Mouse (Mus musculus) testis, adult 2 months (tissue): Measurements from ENCODE around the gene Nat8f1.

Experiments used
- CTCF ChIP-seq: fragments of 200-500 bp; IDR thresholded peaks from 2 replicates; pipeline ENCODE4 v1.5.1; 2012; ENCODE audit warnings: low read depth, mild to moderate bottlenecking, inconsistent platforms, low read length, moderate library complexity; ENCODE audit not compliant: control insufficient read depth, insufficient read depth, insufficient replicate concordance
- POLR2A ChIP-seq: fragments of 200-500 bp; IDR thresholded peaks from 2 replicates; pipeline ENCODE4 v1.6.1; 2012; ENCODE audit warnings: low read depth, mild to moderate bottlenecking, inconsistent platforms, low read length, moderate library complexity; ENCODE audit not compliant: control insufficient read depth

GRCm38 (mm10) chr6:85961101-85962091, 45.9 kb upstream of the Nat8f1 start, which contains the start of gene Dusp11:
- TF ChIP-seq CTCF (no peak), POLR2A (peak; percentile 90)
